Mouse (Mus musculus): ENCODE results near the gene Olfr1212. TPM values are rescaled to one million over a fixed set of nuclear protein-coding genes. Genes with fewer than 3 reads are reported as not detected.

Gene Olfr1212
- polyA plus RNA-seq (2014; fragmentation: Illumina TruSeq; extraction: RNeasy Lipid Tissue Mini Kit (QIAGEN cat#74804); ENCODE audit: low read depth, low replicate concordance), result not detected

DNA sequence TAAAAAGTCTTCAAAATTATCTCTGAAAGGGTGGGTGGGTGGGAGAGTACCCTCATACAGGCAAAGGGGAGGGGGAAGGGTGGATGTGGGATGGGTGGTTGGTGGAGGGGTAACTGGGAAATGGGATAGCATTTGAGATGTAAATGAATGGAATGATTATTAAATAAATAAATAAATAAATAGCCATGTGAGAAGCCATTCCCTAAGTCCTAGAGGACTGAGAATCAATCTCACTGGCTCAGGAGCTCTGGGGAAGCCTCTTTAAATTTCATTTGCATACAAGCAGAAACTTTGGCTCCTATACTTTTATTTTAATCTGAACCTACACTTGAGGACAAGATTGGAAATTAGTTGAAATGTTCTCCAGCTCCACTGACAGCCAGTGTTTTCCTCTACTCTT lies at the start of gene Olfr1212:
Gene Olfr1212, plus strand, starts transcription at position 301 of the 400 bp plus-strand sequence.

DNA sequence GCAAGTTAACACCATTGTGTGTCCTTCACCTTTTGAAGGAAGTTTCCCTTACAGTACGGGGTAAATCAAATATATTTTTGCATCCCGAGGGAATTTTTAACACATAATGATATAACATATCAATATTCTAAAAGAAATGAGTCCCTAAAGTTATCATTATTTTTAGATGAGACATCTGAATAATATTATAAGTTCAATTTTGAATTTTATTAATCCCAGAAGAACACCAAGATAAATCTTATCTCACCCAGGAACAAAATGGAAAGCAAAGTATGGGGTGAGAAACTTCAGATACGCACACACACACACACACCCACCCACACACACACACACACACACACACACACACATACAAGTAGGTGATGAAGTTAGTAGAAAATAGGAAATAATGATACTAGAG lies 38.7 kb upstream of the Olfr1212 start, which contains the start of gene Olfr1209:
Gene Olfr1209, minus strand, starts transcription at position 101 of the 400 bp plus-strand sequence.

GRCm38 (mm10) chr2:88938011-88938410 lies 15.8 kb upstream of the Olfr1212 start, which contains the start of gene Olfr1211:
Olfr1211 (minus strand) TSS chr2:88938111.

GRCm38 (mm10) chr2:88980181-88980580 lies 26.4 kb downstream of the Olfr1212 start, which contains the start of gene Gm13762:
Gm13762 (minus strand) TSS chr2:88980281.

DNA sequence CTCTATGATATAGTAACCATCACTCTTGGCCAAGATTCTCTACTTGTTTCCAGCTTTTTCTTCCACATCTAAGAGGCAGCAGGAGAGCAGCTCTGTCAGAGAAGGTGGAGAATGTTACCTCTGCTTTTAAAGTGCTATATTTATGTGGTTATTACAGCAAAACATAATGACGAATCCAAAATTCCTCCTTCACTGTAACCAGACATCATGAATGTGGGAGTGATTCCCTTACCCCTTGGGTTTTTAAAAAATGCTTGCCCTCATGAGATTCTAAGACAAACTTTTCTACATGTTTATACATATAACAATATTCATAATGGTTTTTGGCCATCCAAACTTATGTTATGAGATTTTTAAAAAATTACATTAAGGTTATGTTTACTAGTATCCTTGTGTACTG lies 38.8 kb downstream of the Olfr1212 start, which contains the start of gene Olfr1214:
Gene Olfr1214, minus strand, starts transcription at position 101 of the 400 bp plus-strand sequence.

DNA sequence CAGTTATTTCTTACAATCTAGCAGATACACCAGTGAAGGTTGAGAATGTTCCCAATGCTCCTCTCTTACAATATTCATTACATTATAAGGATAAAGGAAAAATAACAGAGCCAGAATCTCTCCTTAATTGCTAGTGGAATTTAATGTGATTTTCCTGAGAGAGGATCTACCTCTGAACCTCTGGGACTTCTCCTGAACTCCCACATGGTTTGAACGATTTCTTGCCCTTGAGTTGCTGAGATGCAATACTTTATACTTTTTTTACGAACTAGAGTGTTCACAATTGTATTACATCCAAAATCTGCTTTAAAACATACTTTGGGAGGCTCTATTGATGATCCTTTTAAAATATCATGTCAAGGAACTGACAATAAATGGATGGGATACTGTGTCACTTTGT lies 53.1 kb downstream of the Olfr1212 start, which contains the start of gene Olfr1215:
Gene Olfr1215, minus strand, starts transcription at position 101 of the 400 bp plus-strand sequence.

Other genes with a start within 250 kb of the Olfr1212 start
- gene Olfr1196, start 249.4 kb upstream of the Olfr1212 start, polyA plus RNA-seq (2014; fragmentation: Illumina TruSeq; extraction: RNeasy Lipid Tissue Mini Kit (QIAGEN cat#74804); ENCODE audit: low read depth, low replicate concordance), result not detected
- gene Olfr1197, start 221.6 kb upstream of the Olfr1212 start, polyA plus RNA-seq (2014; fragmentation: Illumina TruSeq; extraction: RNeasy Lipid Tissue Mini Kit (QIAGEN cat#74804); ENCODE audit: low read depth, low replicate concordance), result not detected
- not detected for gene Olfr1198, start 202.6 kb upstream of the Olfr1212 start, polyA plus RNA-seq (2014; fragmentation: Illumina TruSeq; extraction: RNeasy Lipid Tissue Mini Kit (QIAGEN cat#74804); ENCODE audit: low read depth, low replicate concordance)
- not detected for gene Olfr1199, start 193.5 kb upstream of the Olfr1212 start, polyA plus RNA-seq (2014; fragmentation: Illumina TruSeq; extraction: RNeasy Lipid Tissue Mini Kit (QIAGEN cat#74804); ENCODE audit: low read depth, low replicate concordance)
- not detected for gene Olfr1200, start 183.5 kb upstream of the Olfr1212 start, polyA plus RNA-seq (2014; fragmentation: Illumina TruSeq; extraction: RNeasy Lipid Tissue Mini Kit (QIAGEN cat#74804); ENCODE audit: low read depth, low replicate concordance)
- gene Olfr1201, start 160.9 kb upstream of the Olfr1212 start, polyA plus RNA-seq (2014; fragmentation: Illumina TruSeq; extraction: RNeasy Lipid Tissue Mini Kit (QIAGEN cat#74804); ENCODE audit: low read depth, low replicate concordance), result not detected
- gene Olfr1202, start 139.5 kb upstream of the Olfr1212 start, polyA plus RNA-seq (2014; fragmentation: Illumina TruSeq; extraction: RNeasy Lipid Tissue Mini Kit (QIAGEN cat#74804); ENCODE audit: low read depth, low replicate concordance), result not detected
- gene Olfr1205, start 124.2 kb upstream of the Olfr1212 start, polyA plus RNA-seq (2014; fragmentation: Illumina TruSeq; extraction: RNeasy Lipid Tissue Mini Kit (QIAGEN cat#74804); ENCODE audit: low read depth, low replicate concordance), result not detected
- not detected for gene Olfr1204, start 104.7 kb upstream of the Olfr1212 start, polyA plus RNA-seq (2014; fragmentation: Illumina TruSeq; extraction: RNeasy Lipid Tissue Mini Kit (QIAGEN cat#74804); ENCODE audit: low read depth, low replicate concordance)
- not detected for gene Olfr1206, start 90.7 kb upstream of the Olfr1212 start, polyA plus RNA-seq (2014; fragmentation: Illumina TruSeq; extraction: RNeasy Lipid Tissue Mini Kit (QIAGEN cat#74804); ENCODE audit: low read depth, low replicate concordance)
- not detected for gene Olfr1208, start 51.7 kb upstream of the Olfr1212 start, polyA plus RNA-seq (2014; fragmentation: Illumina TruSeq; extraction: RNeasy Lipid Tissue Mini Kit (QIAGEN cat#74804); ENCODE audit: low read depth, low replicate concordance)
- gene Olfr1209, start 38.8 kb upstream of the Olfr1212 start, polyA plus RNA-seq (2014; fragmentation: Illumina TruSeq; extraction: RNeasy Lipid Tissue Mini Kit (QIAGEN cat#74804); ENCODE audit: low read depth, low replicate concordance), result not detected
- not detected for gene Olfr1211, start 15.9 kb upstream of the Olfr1212 start, polyA plus RNA-seq (2014; fragmentation: Illumina TruSeq; extraction: RNeasy Lipid Tissue Mini Kit (QIAGEN cat#74804); ENCODE audit: low read depth, low replicate concordance)
- not detected for gene Gm13762, start 26.3 kb downstream of the Olfr1212 start, polyA plus RNA-seq (2014; fragmentation: Illumina TruSeq; extraction: RNeasy Lipid Tissue Mini Kit (QIAGEN cat#74804); ENCODE audit: low read depth, low replicate concordance)
- not detected for gene Olfr1214, start 38.7 kb downstream of the Olfr1212 start, polyA plus RNA-seq (2014; fragmentation: Illumina TruSeq; extraction: RNeasy Lipid Tissue Mini Kit (QIAGEN cat#74804); ENCODE audit: low read depth, low replicate concordance)
- not detected for gene Olfr1215, start 53.0 kb downstream of the Olfr1212 start, polyA plus RNA-seq (2014; fragmentation: Illumina TruSeq; extraction: RNeasy Lipid Tissue Mini Kit (QIAGEN cat#74804); ENCODE audit: low read depth, low replicate concordance)
- not detected for gene Olfr1216, start 64.4 kb downstream of the Olfr1212 start, polyA plus RNA-seq (2014; fragmentation: Illumina TruSeq; extraction: RNeasy Lipid Tissue Mini Kit (QIAGEN cat#74804); ENCODE audit: low read depth, low replicate concordance)
- gene Olfr1217, start 78.1 kb downstream of the Olfr1212 start, polyA plus RNA-seq (2014; fragmentation: Illumina TruSeq; extraction: RNeasy Lipid Tissue Mini Kit (QIAGEN cat#74804); ENCODE audit: low read depth, low replicate concordance), result not detected
- not detected for gene Olfr1218, start 107.2 kb downstream of the Olfr1212 start, polyA plus RNA-seq (2014; fragmentation: Illumina TruSeq; extraction: RNeasy Lipid Tissue Mini Kit (QIAGEN cat#74804); ENCODE audit: low read depth, low replicate concordance)
- not detected for gene Olfr1219, start 129.5 kb downstream of the Olfr1212 start, polyA plus RNA-seq (2014; fragmentation: Illumina TruSeq; extraction: RNeasy Lipid Tissue Mini Kit (QIAGEN cat#74804); ENCODE audit: low read depth, low replicate concordance)
- gene Olfr1220, start 152.9 kb downstream of the Olfr1212 start, polyA plus RNA-seq (2014; fragmentation: Illumina TruSeq; extraction: RNeasy Lipid Tissue Mini Kit (QIAGEN cat#74804); ENCODE audit: low read depth, low replicate concordance), result not detected
- gene Olfr1221, start 163.3 kb downstream of the Olfr1212 start, polyA plus RNA-seq (2014; fragmentation: Illumina TruSeq; extraction: RNeasy Lipid Tissue Mini Kit (QIAGEN cat#74804); ENCODE audit: low read depth, low replicate concordance), result not detected
- gene Olfr1222, start 179.1 kb downstream of the Olfr1212 start, polyA plus RNA-seq (2014; fragmentation: Illumina TruSeq; extraction: RNeasy Lipid Tissue Mini Kit (QIAGEN cat#74804); ENCODE audit: low read depth, low replicate concordance), result not detected
- gene Olfr1223, start 197.6 kb downstream of the Olfr1212 start, polyA plus RNA-seq (2014; fragmentation: Illumina TruSeq; extraction: RNeasy Lipid Tissue Mini Kit (QIAGEN cat#74804); ENCODE audit: low read depth, low replicate concordance), result not detected
- not detected for gene Olfr1224-ps1, start 210.1 kb downstream of the Olfr1212 start, polyA plus RNA-seq (2014; fragmentation: Illumina TruSeq; extraction: RNeasy Lipid Tissue Mini Kit (QIAGEN cat#74804); ENCODE audit: low read depth, low replicate concordance)
- not detected for gene Olfr1225, start 220.7 kb downstream of the Olfr1212 start, polyA plus RNA-seq (2014; fragmentation: Illumina TruSeq; extraction: RNeasy Lipid Tissue Mini Kit (QIAGEN cat#74804); ENCODE audit: low read depth, low replicate concordance)
- not detected for gene Olfr1226, start 246.1 kb downstream of the Olfr1212 start, polyA plus RNA-seq (2014; fragmentation: Illumina TruSeq; extraction: RNeasy Lipid Tissue Mini Kit (QIAGEN cat#74804); ENCODE audit: low read depth, low replicate concordance)

All from liver, adult 10 weeks (tissue).